ENCODE assay signal across 8 mouse cellular contexts in genomic region chr6:100285985-100286572, GRCm38 (mm10). TPM values are rescaled to one million over a fixed set of nuclear protein-coding genes. Genes with fewer than 3 reads are reported as not detected.
DNase-seq lines count a peak whose midpoint lies in the region; ATAC-seq and TF ChIP-seq lines count a peak whose summit lies in the region.

No protein-coding gene starts in this region.

- peaks cover 28% of the 10 kb centered on the region for H3K27me3 ChIP-seq in hindbrain, embryonic 13.5 days
- peaks cover 12% of the 10 kb centered on the region for H3K27me3 ChIP-seq in midbrain, embryonic 15.5 days (replicated peaks)

- H3K4me3 ChIP-seq in layer of hippocampus, adult 2 months: peak overlapping the region; percentile 70
- H3K4me3 ChIP-seq in bone marrow, adult 2 months (replicated peaks; ENCODE audit: control insufficient read depth, low read depth, low read length): peak overlapping the region; percentile 60
- H3K4me3 ChIP-seq in hindbrain, embryonic 13.5 days: peak overlapping the region; percentile 71
- H3K4me3 ChIP-seq in midbrain, embryonic 15.5 days: peak overlapping the region; percentile 73

- peak overlapping the region; percentile 94 for H3K9ac ChIP-seq in hindbrain, embryonic 13.5 days
- peak overlapping the region; percentile 77 for H3K9ac ChIP-seq in midbrain, embryonic 15.5 days

- peak overlapping the region; percentile 80 for H3K27ac ChIP-seq in layer of hippocampus, adult 2 months
- peak overlapping the region; percentile 94; the same call in 1 of the 2 replicates for H3K27ac ChIP-seq in bone marrow, adult 2 months (ENCODE audit: control insufficient read depth, insufficient read depth, low read depth, low read length, poor library complexity)
- H3K27ac ChIP-seq in hindbrain, embryonic 13.5 days: peak overlapping the region; percentile 99
- H3K27ac ChIP-seq in midbrain, embryonic 15.5 days: peak overlapping the region; percentile 96

- H3K36me3 ChIP-seq in hindbrain, embryonic 13.5 days: no peaks in the 10 kb centered on the region
- no peaks in the 10 kb centered on the region for H3K36me3 ChIP-seq in midbrain, embryonic 15.5 days (replicated peaks)

- 9% methylated on average over 18 of the region's 18 CpGs for WGBS in bone marrow, adult 2 months
- WGBS in hindbrain, embryonic 13.5 days: 2% methylated on average over 18 of the region's 18 CpGs
- WGBS in midbrain, embryonic 15.5 days: 1% methylated on average over 18 of the region's 18 CpGs

- no peaks in the 10 kb centered on the region for H3K9me3 ChIP-seq in hindbrain, embryonic 13.5 days
- no peaks in the 10 kb centered on the region for H3K9me3 ChIP-seq in midbrain, embryonic 15.5 days

- TF ChIP-seq CTCF in layer of hippocampus, adult 2 months (conservative IDR thresholded peaks at IDR 0.05): no peak
- no peak for TF ChIP-seq CTCF in bone marrow, adult 2 months (IDR thresholded peaks at IDR 0.05; ENCODE audit: control insufficient read depth, insufficient read depth, low read length)

- intact Hi-C loops in left cerebral cortex, postnatal 36 days (cut with DNase I): loop anchor here (5.0 to 10.0 kb wide), 6 partner anchors 79 to 481 kb away; no protein-coding TSS in a partner anchor

- peaks cover 2% of the 10 kb centered on the region; the same call in 1 of the 2 replicates for H3K4me1 ChIP-seq in bone marrow, adult 2 months (ENCODE audit: control insufficient read depth, insufficient read depth, low read length)
- peaks cover 31% of the 10 kb centered on the region for H3K4me1 ChIP-seq in hindbrain, embryonic 13.5 days (replicated peaks)
- H3K4me1 ChIP-seq in midbrain, embryonic 15.5 days: peaks cover 33% of the 10 kb centered on the region

- no peak for ATAC-seq in hindbrain, embryonic 13.5 days (ENCODE audit: low FRiP score)
- ATAC-seq in midbrain, embryonic 15.5 days (replicated peaks): no peak

- H3K4me2 ChIP-seq in hindbrain, embryonic 13.5 days: peak overlapping the region; percentile 91
- peak overlapping the region; percentile 78 for H3K4me2 ChIP-seq in midbrain, embryonic 15.5 days

- TF ChIP-seq POLR2A in bone marrow, adult 2 months (IDR thresholded peaks at IDR 0.05; ENCODE audit: borderline replicate concordance, control insufficient read depth, low read depth, low read length): no peak

- no peak for DNase-seq in layer of hippocampus, adult 2 months (ENCODE audit: low spot score in 2 of 2)
- no peak for DNase-seq in layer of hippocampus, postnatal 36 days
- no peak for DNase-seq in urinary bladder, postnatal 14 days (ENCODE audit: low spot score)
- DNase-seq in thymus, postnatal 36 days: no peak
- DNase-seq in left cerebral cortex, postnatal 36 days (ENCODE audit: low spot score in 2 of 2): no peak

RNA-seq across cellular contexts. Expression of gene Rybp, which starts 1.2 kb away (rescaled TPM):
- total RNA-seq in layer of hippocampus, adult 2 months (2021): 10 to 100 TPM; 51.9 to 53.9 TPM
- 10 to 100 TPM; 58.0 to 59.0 TPM for total RNA-seq in layer of hippocampus, postnatal 36 days (2021)
- polyA plus RNA-seq in bone marrow, adult 2 months (2011; ENCODE audit: insufficient read depth, insufficient read length, low replicate concordance, missing spikeins): 9.1 and 23.5 TPM in 2 replicates
- 18.2 and 19.0 TPM in 2 replicates for polyA plus RNA-seq in hindbrain, embryonic 13.5 days (2015; fragmentation: Nextera tagmentation; extraction: Ambion mirVana)
- 23.4 and 27.3 TPM in 2 replicates for polyA plus RNA-seq in midbrain, embryonic 15.5 days (2015; fragmentation: Nextera tagmentation; extraction: Ambion mirVana)
- 10 to 100 TPM; 53.7 to 54.9 TPM for total RNA-seq in left cerebral cortex, postnatal 36 days (2021)
